22 mouse cellular contexts compared by ENCODE assay signal in genomic region chr12:54479841-54480240, GRCm38 (mm10).
DNase-seq lines count a peak whose midpoint lies in the region; ATAC-seq and TF ChIP-seq lines count a peak whose summit lies in the region.
"Had no signal": no experiment of that assay in that cellular context is flagged by ENCODE, and none has a peak within 500 bp of the region (broad histone marks: within the 10 kb centered on the region; RNA-seq: fewer than 3 reads in every experiment).

No protein-coding gene starts in this region.

- no peak for TF ChIP-seq POLR2A in kidney, adult 2 months (IDR thresholded peaks at IDR 0.05; ENCODE audit: low read depth, low read length)

- H3K9me3 ChIP-seq in lung, embryonic 15.5 days: no peaks in the 10 kb centered on the region
- H3K9me3 ChIP-seq: embryonic facial prominence, embryonic 12.5 days; heart, embryonic 15.5 days; hindbrain, embryonic 15.5 days; midbrain, embryonic 12.5 days; neural tube, embryonic 15.5 days had no signal

- no peak overlapping the region for H3K9ac ChIP-seq in lung, embryonic 15.5 days
- H3K9ac ChIP-seq: embryonic facial prominence, embryonic 12.5 days; heart, embryonic 15.5 days; hindbrain, embryonic 15.5 days; midbrain, embryonic 12.5 days; neural tube, embryonic 15.5 days had no signal

- peak; percentile 13 to 28 for DNase-seq in adrenal gland, adult (ENCODE audit: inconsistent age in 2 of 2, low spot score in 1 of 2)
- no peak for DNase-seq in adrenal gland, postnatal 10 days
- no peak for DNase-seq in lung, postnatal 14 days
- peak; percentile 77 for DNase-seq in kidney, adult 2 months
- DNase-seq in kidney, postnatal 25 days: peak; percentile 45 to 49
- DNase-seq in ovary, postnatal 36 days (ENCODE audit: low spot score): no peak
- no peak for DNase-seq in layer of hippocampus, adult 8-10 months (ENCODE audit: low spot score in 2 of 2)
- DNase-seq: adrenal gland, postnatal 14 days; cerebellum, adult 2 months; cerebellum, postnatal 25 days; heart, postnatal 4 days; layer of hippocampus, postnatal 36 days; thymus, adult 2 months had no signal

- H3K4me3 ChIP-seq in lung, embryonic 15.5 days: no peak overlapping the region
- no peak overlapping the region for H3K4me3 ChIP-seq in kidney, adult 2 months (ENCODE audit: insufficient read depth, low read depth, low read length)
- H3K4me3 ChIP-seq: embryonic facial prominence, embryonic 12.5 days; heart, embryonic 15.5 days; hindbrain, embryonic 15.5 days; layer of hippocampus, adult 2 months; midbrain, embryonic 12.5 days; neural tube, embryonic 15.5 days had no signal

- no peak for TF ChIP-seq CTCF in kidney, adult 2 months (conservative IDR thresholded peaks at IDR 0.05; ENCODE audit: insufficient read depth, insufficient read length, low read depth, low read length)

- H3K27me3 ChIP-seq in lung, embryonic 15.5 days: peaks cover 56% of the 10 kb centered on the region
- H3K27me3 ChIP-seq in kidney, adult 2 months (replicated peaks; ENCODE audit: control insufficient read depth, insufficient read depth, low read length): no peaks in the 10 kb centered on the region; the same call in 1 of the 2 replicates
- H3K27me3 ChIP-seq: embryonic facial prominence, embryonic 12.5 days; heart, embryonic 15.5 days; hindbrain, embryonic 15.5 days; midbrain, embryonic 12.5 days; neural tube, embryonic 15.5 days; Patski had no signal

- H3K4me2 ChIP-seq in lung, embryonic 15.5 days: no peak overlapping the region
- H3K4me2 ChIP-seq: embryonic facial prominence, embryonic 12.5 days; heart, embryonic 15.5 days; hindbrain, embryonic 15.5 days; midbrain, embryonic 12.5 days; neural tube, embryonic 15.5 days had no signal

- H3K36me3 ChIP-seq in lung, embryonic 15.5 days: no peaks in the 10 kb centered on the region
- no peaks in the 10 kb centered on the region for H3K36me3 ChIP-seq in kidney, adult 2 months (ENCODE audit: control insufficient read depth, insufficient read depth, low read length)
- H3K36me3 ChIP-seq: embryonic facial prominence, embryonic 12.5 days; heart, embryonic 15.5 days; hindbrain, embryonic 15.5 days; midbrain, embryonic 12.5 days; neural tube, embryonic 15.5 days had no signal

- peak; percentile 75; the same call in 1 of the 2 replicates for ATAC-seq in lung, embryonic 15.5 days (ENCODE audit: borderline replicate concordance, extremely low read depth, low FRiP score, low TSS enrichment)
- ATAC-seq: CD4-positive, CD25-positive, alpha-beta regulatory T cell, adult 4 months; Patski had no signal

- no peaks in the 10 kb centered on the region for H3K4me1 ChIP-seq in lung, embryonic 15.5 days
- H3K4me1 ChIP-seq in kidney, adult 2 months (ENCODE audit: control insufficient read depth, insufficient read depth, low read length): no peaks in the 10 kb centered on the region
- H3K4me1 ChIP-seq: embryonic facial prominence, embryonic 12.5 days; heart, embryonic 15.5 days; hindbrain, embryonic 15.5 days; neural tube, embryonic 15.5 days had no signal

- H3K27ac ChIP-seq in lung, embryonic 15.5 days: no peak overlapping the region
- H3K27ac ChIP-seq in kidney, adult 2 months (ENCODE audit: insufficient read depth, low read depth, low read length): no peak overlapping the region
- H3K27ac ChIP-seq: embryonic facial prominence, embryonic 12.5 days; heart, embryonic 15.5 days; hindbrain, embryonic 15.5 days; layer of hippocampus, adult 2 months; midbrain, embryonic 12.5 days; neural tube, embryonic 15.5 days had no signal

- WGBS in lung, embryonic 15.5 days: 28% methylated on average over 1 of the region's 1 CpGs
- WGBS in kidney, adult 2 months: 41% methylated on average over 1 of the region's 1 CpGs

Comparison
In these comparisons a context has a peak if more than half of its experiments do, and no peak if none do; other contexts are left out.
1. DNase-seq: peak in adrenal gland, adult (2 of 2), kidney, adult 2 months (single experiment) and kidney, postnatal 25 days (2 of 2); none in adrenal gland, postnatal 10 days (single experiment), lung, postnatal 14 days (single experiment), ovary, postnatal 36 days (single experiment) and layer of hippocampus, adult 8-10 months (0 of 2).